Mouse (Mus musculus): ENCODE measurements around the gene Kncn. TPM values are rescaled to one million over a fixed set of nuclear protein-coding genes. Genes with fewer than 3 reads are reported as not detected.
A peak's percentile ranks its signal among the peaks of the same experiment; 100 is the strongest.

Kncn gene
- polyA plus RNA-seq, 1 experiment = not detected

DNA sequence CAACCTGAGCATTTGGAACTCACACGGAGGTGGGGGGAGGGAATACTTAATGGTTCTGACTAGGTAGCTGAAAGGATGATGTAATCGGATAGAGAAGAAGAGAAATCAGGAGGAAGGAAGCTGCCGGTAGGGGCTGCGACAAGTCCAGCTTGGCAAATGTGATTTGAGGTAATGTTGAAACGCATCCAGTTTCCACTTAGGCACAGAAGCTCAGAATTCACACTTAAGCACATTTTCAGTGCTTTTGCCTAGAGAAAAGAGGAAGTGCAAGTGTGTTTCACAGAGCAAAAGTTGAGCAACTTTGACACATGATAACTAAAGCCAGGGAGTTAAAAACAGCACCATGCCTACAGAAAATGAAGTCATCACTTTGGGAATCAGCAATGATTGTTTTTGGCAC is 36.8 kb upstream of the Kncn start:
- DNase-seq = peak; percentile 18
- Histone ChIP-seq H3K27me3 (replicated peaks; ENCODE audit: control insufficient read depth, insufficient read depth, low read length) (no peaks in the 10 kb centered on the region), H3K36me3 (ENCODE audit: control insufficient read depth, insufficient read depth, low read length) (no peaks in the 10 kb centered on the region; the same call in 1 of the 2 replicates), H3K4me3 (ENCODE audit: insufficient read depth, low read depth, low read length) (no peak overlapping the region), H3K4me1 (ENCODE audit: control insufficient read depth, insufficient read depth, low read length) (no peaks in the 10 kb centered on the region), H3K27ac (ENCODE audit: insufficient read depth, low read depth, low read length) (no peak overlapping the region)
- WGBS = 57% methylated on average over 5 of the region's 5 CpGs
- TF ChIP-seq CTCF (conservative IDR thresholded peaks at IDR 0.05; ENCODE audit: insufficient read depth, insufficient read length, low read depth, low read length) (no peak), POLR2A (IDR thresholded peaks at IDR 0.05; ENCODE audit: low read depth, low read length) (no peak)

DNA sequence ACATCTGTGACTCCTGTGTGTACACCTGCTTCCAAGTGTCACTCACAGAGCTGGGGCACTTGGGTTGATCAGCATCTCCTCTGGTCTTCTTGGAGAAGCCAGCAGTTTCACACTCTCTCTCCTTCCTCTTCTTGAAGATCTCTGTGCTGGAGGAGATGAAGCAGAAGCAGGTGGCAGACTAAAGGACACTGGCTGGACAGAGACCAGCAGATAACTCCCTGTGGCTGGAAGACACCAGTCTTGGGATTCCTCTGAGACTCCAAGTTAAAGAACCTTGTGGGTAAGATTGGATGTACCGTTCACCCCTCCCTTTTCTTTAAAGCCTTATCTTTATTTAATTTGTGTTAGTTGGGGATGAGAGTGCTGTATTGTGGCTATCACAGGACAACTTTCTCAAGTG is 36.1 kb upstream of the Kncn start:
- no peaks in the 10 kb centered on the region for H3K27me3 ChIP-seq (replicated peaks; ENCODE audit: control insufficient read depth, insufficient read depth, low read length)
- H3K4me3 ChIP-seq (ENCODE audit: insufficient read depth, low read depth, low read length) = no peak overlapping the region
- WGBS = 100% methylated on average over 1 of the region's 1 CpGs
- H3K36me3 ChIP-seq (ENCODE audit: control insufficient read depth, insufficient read depth, low read length) = no peaks in the 10 kb centered on the region; the same call in 1 of the 2 replicates
- TF ChIP-seq POLR2A (IDR thresholded peaks at IDR 0.05; ENCODE audit: low read depth, low read length) (no peak), CTCF (conservative IDR thresholded peaks at IDR 0.05; ENCODE audit: insufficient read depth, insufficient read length, low read depth, low read length) (no peak)
- no peaks in the 10 kb centered on the region for H3K4me1 ChIP-seq (ENCODE audit: control insufficient read depth, insufficient read depth, low read length)
- no peak for DNase-seq
- H3K27ac ChIP-seq (ENCODE audit: insufficient read depth, low read depth, low read length) = no peak overlapping the region

DNA sequence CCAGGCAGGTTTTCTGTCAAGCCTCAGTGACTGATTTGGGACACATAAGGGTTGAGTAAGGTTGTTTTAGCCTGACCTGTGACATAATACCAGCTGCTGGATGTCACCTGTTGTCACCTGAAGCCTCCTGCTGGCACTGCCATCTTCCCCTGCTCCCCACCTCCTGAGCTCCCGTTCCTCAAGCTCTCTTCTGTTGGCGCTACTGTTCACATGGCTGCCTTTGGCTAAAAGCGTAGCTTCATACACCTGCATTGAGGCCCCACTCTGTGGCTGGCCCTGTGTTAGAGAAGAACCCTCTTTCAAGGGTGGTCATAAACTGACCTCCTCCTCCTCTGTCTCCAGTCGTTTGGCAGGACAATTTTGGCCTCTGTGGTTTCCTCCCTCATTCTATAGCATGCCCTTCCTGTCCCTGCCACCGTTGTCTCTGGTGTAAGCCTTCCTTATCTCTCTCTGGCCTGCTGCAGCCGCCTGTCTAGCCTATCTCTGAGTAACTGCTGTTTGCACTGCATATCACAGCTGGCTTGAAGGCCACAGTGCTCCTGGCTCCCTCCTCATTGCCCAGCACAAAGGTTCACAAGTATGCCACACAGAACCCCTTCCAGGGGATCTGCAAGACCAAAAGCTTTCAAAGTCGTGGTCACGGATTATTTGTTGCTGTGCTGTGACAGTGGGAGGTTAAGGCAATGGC is 35.1 kb upstream of the Kncn start:
- H3K27me3 ChIP-seq (replicated peaks; ENCODE audit: control insufficient read depth, insufficient read depth, low read length) = no peaks in the 10 kb centered on the region
- TF ChIP-seq CTCF (conservative IDR thresholded peaks at IDR 0.05; ENCODE audit: insufficient read depth, insufficient read length, low read depth, low read length) (no peak), POLR2A (IDR thresholded peaks at IDR 0.05; ENCODE audit: low read depth, low read length) (no peak)
- DNase-seq = no peak
- WGBS = 60% methylated on average over 8 of the region's 8 CpGs
- no peak overlapping the region for H3K4me3 ChIP-seq (ENCODE audit: insufficient read depth, low read depth, low read length)
- no peak overlapping the region for H3K27ac ChIP-seq (ENCODE audit: insufficient read depth, low read depth, low read length)
- H3K36me3 ChIP-seq (ENCODE audit: control insufficient read depth, insufficient read depth, low read length) = no peaks in the 10 kb centered on the region; the same call in 1 of the 2 replicates
- no peaks in the 10 kb centered on the region for H3K4me1 ChIP-seq (ENCODE audit: control insufficient read depth, insufficient read depth, low read length)

DNA sequence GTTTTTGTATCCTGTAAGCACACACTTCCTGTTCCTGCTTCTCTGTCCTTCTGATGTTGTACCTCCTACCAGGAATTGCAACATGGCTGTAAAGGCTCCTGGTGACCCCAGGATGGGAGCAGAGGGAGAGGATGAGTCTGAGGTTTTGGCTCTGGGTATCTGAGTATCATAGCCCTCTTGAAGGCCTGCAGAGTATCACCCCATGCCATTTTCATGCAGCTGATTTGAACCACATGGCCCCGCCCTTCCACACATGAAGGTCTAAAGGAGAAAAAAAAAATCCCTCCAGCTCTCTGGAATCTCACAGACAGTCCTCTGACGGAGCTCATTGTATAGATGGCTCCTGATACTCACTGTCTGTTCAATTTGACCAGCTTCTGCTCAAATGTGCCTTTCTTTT is 34.1 kb upstream of the Kncn start:
- DNase-seq = no peak
- Histone ChIP-seq H3K27ac (ENCODE audit: insufficient read depth, low read depth, low read length) (no peak overlapping the region), H3K36me3 (ENCODE audit: control insufficient read depth, insufficient read depth, low read length) (no peaks in the 10 kb centered on the region; the same call in 1 of the 2 replicates), H3K4me3 (ENCODE audit: insufficient read depth, low read depth, low read length) (no peak overlapping the region), H3K27me3 (replicated peaks; ENCODE audit: control insufficient read depth, insufficient read depth, low read length) (no peaks in the 10 kb centered on the region), H3K4me1 (ENCODE audit: control insufficient read depth, insufficient read depth, low read length) (no peaks in the 10 kb centered on the region)
- WGBS = 89% methylated on average over 2 of the region's 2 CpGs
- TF ChIP-seq CTCF (conservative IDR thresholded peaks at IDR 0.05; ENCODE audit: insufficient read depth, insufficient read length, low read depth, low read length) (no peak), POLR2A (IDR thresholded peaks at IDR 0.05; ENCODE audit: low read depth, low read length) (no peak)

DNA sequence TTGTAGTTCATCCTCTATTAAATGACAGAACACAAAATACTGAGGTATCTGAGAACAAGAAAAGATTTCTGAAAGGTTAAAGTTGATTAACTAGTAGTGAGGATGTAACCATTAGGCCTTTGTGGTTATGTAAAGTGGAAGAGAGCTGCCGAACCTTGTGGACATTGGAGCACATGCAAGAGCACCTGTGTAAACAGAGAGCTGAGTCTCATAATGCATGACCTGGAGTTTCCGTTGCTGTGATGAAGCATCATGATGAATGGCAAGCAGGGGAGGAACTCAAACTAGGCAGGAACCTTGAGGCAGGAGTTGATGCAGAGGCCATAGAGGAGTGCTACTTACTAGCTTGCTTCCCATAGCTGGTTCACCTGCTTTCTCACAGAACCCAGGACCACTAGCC is 33.6 kb upstream of the Kncn start:
- H3K36me3 ChIP-seq (ENCODE audit: control insufficient read depth, insufficient read depth, low read length) = no peaks in the 10 kb centered on the region; the same call in 1 of the 2 replicates
- no peak for TF ChIP-seq POLR2A (IDR thresholded peaks at IDR 0.05; ENCODE audit: low read depth, low read length)
- TF ChIP-seq CTCF (conservative IDR thresholded peaks at IDR 0.05; ENCODE audit: insufficient read depth, insufficient read length, low read depth, low read length) = no peak
- 46% methylated on average over 2 of the region's 2 CpGs for WGBS
- no peaks in the 10 kb centered on the region for H3K27me3 ChIP-seq (replicated peaks; ENCODE audit: control insufficient read depth, insufficient read depth, low read length)
- H3K27ac ChIP-seq (ENCODE audit: insufficient read depth, low read depth, low read length) = no peak overlapping the region
- no peak for DNase-seq
- H3K4me1 ChIP-seq (ENCODE audit: control insufficient read depth, insufficient read depth, low read length) = no peaks in the 10 kb centered on the region
- H3K4me3 ChIP-seq (ENCODE audit: insufficient read depth, low read depth, low read length) = no peak overlapping the region

DNA sequence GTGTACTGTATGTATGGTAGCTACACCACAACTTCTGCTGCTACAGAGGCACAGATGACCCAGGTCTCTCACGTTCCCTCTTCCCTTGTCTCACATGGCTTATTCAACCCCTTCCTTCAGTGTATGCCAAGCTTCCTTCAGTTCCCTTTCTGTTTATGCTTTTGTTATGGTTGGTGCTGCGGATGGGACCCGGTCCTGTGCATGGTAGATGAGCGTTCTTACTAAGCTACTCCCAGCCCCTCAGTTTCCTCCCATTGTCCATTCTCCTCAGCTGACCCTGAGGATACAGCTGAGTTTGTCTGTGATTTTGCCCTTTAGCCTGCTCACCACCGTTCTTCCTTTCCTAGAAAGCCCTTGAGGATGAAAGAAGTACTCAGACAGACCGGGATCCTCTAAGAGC is 32.6 kb upstream of the Kncn start:
- no peaks in the 10 kb centered on the region for H3K27me3 ChIP-seq (replicated peaks; ENCODE audit: control insufficient read depth, insufficient read depth, low read length)
- WGBS = 83% methylated on average over 6 of the region's 6 CpGs
- H3K4me1 ChIP-seq (ENCODE audit: control insufficient read depth, insufficient read depth, low read length) = no peaks in the 10 kb centered on the region
- H3K4me3 ChIP-seq (ENCODE audit: insufficient read depth, low read depth, low read length) = no peak overlapping the region
- DNase-seq = no peak
- H3K27ac ChIP-seq (ENCODE audit: insufficient read depth, low read depth, low read length) = no peak overlapping the region
- no peaks in the 10 kb centered on the region; the same call in 1 of the 2 replicates for H3K36me3 ChIP-seq (ENCODE audit: control insufficient read depth, insufficient read depth, low read length)
- TF ChIP-seq CTCF (conservative IDR thresholded peaks at IDR 0.05; ENCODE audit: insufficient read depth, insufficient read length, low read depth, low read length) (no peak), POLR2A (IDR thresholded peaks at IDR 0.05; ENCODE audit: low read depth, low read length) (no peak)

DNA sequence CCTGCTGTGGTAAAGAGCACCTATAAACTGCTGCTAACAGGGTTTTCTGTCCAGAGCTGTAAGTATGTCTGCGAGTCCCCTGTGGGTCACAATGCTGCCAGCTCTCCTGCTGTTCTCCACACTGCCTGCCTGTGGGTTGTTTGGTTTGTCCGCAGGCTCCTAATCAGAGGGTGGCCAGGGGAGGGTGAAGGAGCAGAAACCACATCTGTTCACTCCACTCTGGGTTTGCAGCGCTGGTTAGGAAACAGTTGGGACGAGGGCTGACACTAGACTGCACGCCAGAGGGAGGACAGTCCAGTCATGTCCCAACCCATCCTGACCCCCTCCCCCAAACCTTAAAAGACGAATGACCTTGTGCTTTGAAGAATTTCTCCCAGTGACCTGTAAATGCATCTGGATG is 29.1 kb upstream of the Kncn start:
- Histone ChIP-seq H3K27ac (ENCODE audit: insufficient read depth, low read depth, low read length) (no peak overlapping the region), H3K4me1 (ENCODE audit: control insufficient read depth, insufficient read depth, low read length) (no peaks in the 10 kb centered on the region), H3K27me3 (replicated peaks; ENCODE audit: control insufficient read depth, insufficient read depth, low read length) (no peaks in the 10 kb centered on the region), H3K36me3 (ENCODE audit: control insufficient read depth, insufficient read depth, low read length) (peaks cover 1% of the 10 kb centered on the region), H3K4me3 (ENCODE audit: insufficient read depth, low read depth, low read length) (no peak overlapping the region)
- no peak for DNase-seq
- no peak for TF ChIP-seq CTCF (conservative IDR thresholded peaks at IDR 0.05; ENCODE audit: insufficient read depth, insufficient read length, low read depth, low read length)
- no peak for TF ChIP-seq POLR2A (IDR thresholded peaks at IDR 0.05; ENCODE audit: low read depth, low read length)
- WGBS = 74% methylated on average over 6 of the region's 6 CpGs

Measured in kidney, adult 2 months (tissue).